19 mouse cellular contexts compared by ENCODE assay signal in the genomic region with DNA sequence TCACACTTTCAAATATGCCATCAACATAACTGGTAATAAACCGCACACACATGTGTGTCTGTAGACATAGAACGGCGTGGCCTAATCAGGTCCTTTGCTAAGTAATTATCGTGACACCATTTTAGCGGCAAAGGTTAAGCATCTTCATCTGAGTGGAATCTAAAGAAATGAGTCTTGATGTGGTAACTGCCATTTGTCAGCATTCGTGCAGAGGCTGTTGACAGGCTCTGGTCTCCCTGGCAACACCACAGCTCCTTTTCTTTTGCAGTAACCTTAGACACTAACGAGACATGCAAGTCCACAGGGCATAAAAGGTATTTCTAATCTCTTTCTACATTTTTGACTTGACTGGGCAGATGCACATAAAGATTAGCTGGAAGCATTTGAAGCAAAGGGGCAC.
DNase-seq lines count a peak whose midpoint lies in the region; ATAC-seq and TF ChIP-seq lines count a peak whose summit lies in the region.
"Had no signal": no experiment of that assay in that cellular context is flagged by ENCODE, and none has a peak within 500 bp of the region (broad histone marks: within the 10 kb centered on the region; RNA-seq: fewer than 3 reads in every experiment).

No protein-coding gene starts in this region.

- peak; percentile 50; the same call in 1 of the 2 replicates for ATAC-seq in embryonic facial prominence, embryonic 14.5 days (ENCODE audit: low read depth)
- ATAC-seq in hindbrain, embryonic 12.5 days (ENCODE audit: low FRiP score) = peak; percentile 54; the same call in 1 of the 2 replicates
- peak; percentile 66; the same call in 1 of the 2 replicates for ATAC-seq in midbrain, embryonic 13.5 days
- ATAC-seq: activated CD4-positive, CD25-positive, alpha-beta regulatory T cell, adult 4 months; intestine, embryonic 15.5 days had no signal

- no peak overlapping the region for H3K4me2 ChIP-seq in embryonic facial prominence, embryonic 14.5 days (ENCODE audit: low read depth, low read length)
- H3K4me2 ChIP-seq in hindbrain, embryonic 12.5 days (replicated peaks) = no peak overlapping the region
- no peak overlapping the region for H3K4me2 ChIP-seq in midbrain, embryonic 13.5 days (replicated peaks)
- H3K4me2 ChIP-seq: embryonic facial prominence, embryonic 13.5 days; intestine, embryonic 15.5 days; limb, embryonic 13.5 days had no signal

- 40% methylated on average over 7 of the region's 7 CpGs for WGBS in embryonic facial prominence, embryonic 14.5 days
- 32% methylated on average over 7 of the region's 7 CpGs for WGBS in hindbrain, embryonic 12.5 days
- 21% methylated on average over 7 of the region's 7 CpGs for WGBS in midbrain, embryonic 13.5 days

- TF ChIP-seq CTCF in brain, embryonic 14.5 days (IDR thresholded peaks at IDR 0.05; ENCODE audit: borderline replicate concordance, extremely low read depth, insufficient read depth, insufficient read length) = no peak

- no peak for TF ChIP-seq POLR2A in brain, embryonic 14.5 days (IDR thresholded peaks at IDR 0.05; ENCODE audit: borderline replicate concordance, extremely low read depth, insufficient read depth, insufficient read length, poor library complexity, severe bottlenecking)

- no peak overlapping the region for H3K27ac ChIP-seq in embryonic facial prominence, embryonic 14.5 days (replicated peaks; ENCODE audit: low read depth, low read length)
- H3K27ac ChIP-seq in hindbrain, embryonic 12.5 days = 0 out of 2 replicates have a peak overlapping the region, but pooled peaks have one; percentile 35
- peak overlapping the region; percentile 68; the same call in 1 of the 2 replicates for H3K27ac ChIP-seq in midbrain, embryonic 13.5 days
- H3K27ac ChIP-seq: embryonic facial prominence, embryonic 13.5 days; intestine, embryonic 15.5 days; limb, embryonic 13.5 days had no signal

- H3K4me1 ChIP-seq in embryonic facial prominence, embryonic 14.5 days (ENCODE audit: control insufficient read depth, insufficient read depth, low read length) = no peaks in the 10 kb centered on the region
- H3K4me1 ChIP-seq in hindbrain, embryonic 12.5 days = peaks cover 14% of the 10 kb centered on the region
- peaks cover 28% of the 10 kb centered on the region for H3K4me1 ChIP-seq in midbrain, embryonic 13.5 days (replicated peaks)
- H3K4me1 ChIP-seq: embryonic facial prominence, embryonic 13.5 days; intestine, embryonic 15.5 days; limb, embryonic 13.5 days had no signal

- H3K27me3 ChIP-seq in embryonic facial prominence, embryonic 14.5 days (replicated peaks; ENCODE audit: control insufficient read depth, insufficient read depth, low read length) = no peaks in the 10 kb centered on the region
- no peaks in the 10 kb centered on the region for H3K27me3 ChIP-seq in hindbrain, embryonic 12.5 days
- no peaks in the 10 kb centered on the region for H3K27me3 ChIP-seq in midbrain, embryonic 13.5 days
- H3K27me3 ChIP-seq: embryonic facial prominence, embryonic 13.5 days; intestine, embryonic 15.5 days; limb, embryonic 13.5 days had no signal

- no peak overlapping the region for H3K4me3 ChIP-seq in embryonic facial prominence, embryonic 14.5 days (ENCODE audit: low read depth, low read length)
- H3K4me3 ChIP-seq in hindbrain, embryonic 12.5 days = no peak overlapping the region
- no peak overlapping the region for H3K4me3 ChIP-seq in midbrain, embryonic 13.5 days (replicated peaks)
- H3K4me3 ChIP-seq: embryonic facial prominence, embryonic 13.5 days; intestine, embryonic 15.5 days; limb, embryonic 13.5 days; myocyte had no signal

- no peaks in the 10 kb centered on the region for H3K36me3 ChIP-seq in embryonic facial prominence, embryonic 14.5 days (ENCODE audit: control insufficient read depth, insufficient read depth, low read length)
- no peaks in the 10 kb centered on the region for H3K36me3 ChIP-seq in hindbrain, embryonic 12.5 days
- H3K36me3 ChIP-seq in midbrain, embryonic 13.5 days = no peaks in the 10 kb centered on the region
- H3K36me3 ChIP-seq: embryonic facial prominence, embryonic 13.5 days; intestine, embryonic 15.5 days; limb, embryonic 13.5 days had no signal

- no peaks in the 10 kb centered on the region for H3K9me3 ChIP-seq in embryonic facial prominence, embryonic 14.5 days (ENCODE audit: control insufficient read depth, low read length)
- H3K9me3 ChIP-seq in hindbrain, embryonic 12.5 days (replicated peaks) = no peaks in the 10 kb centered on the region
- H3K9me3 ChIP-seq in midbrain, embryonic 13.5 days = no peaks in the 10 kb centered on the region
- H3K9me3 ChIP-seq: embryonic facial prominence, embryonic 13.5 days; intestine, embryonic 15.5 days; limb, embryonic 13.5 days had no signal

- DNase-seq in brain, embryonic 14.5 days (ENCODE audit: low read depth) = peak; percentile 85
- DNase-seq in embryonic facial prominence, embryonic 14.5 days (ENCODE audit: low spot score) = peak; percentile 52
- DNase-seq in natural killer cell, adult 2 months (ENCODE audit: low spot score in 2 of 2) = no peak
- DNase-seq in kidney, adult 11 months = no peak
- no peak for DNase-seq in ovary, postnatal 10 days (ENCODE audit: low spot score)
- DNase-seq in heart, postnatal 25 days (ENCODE audit: low spot score) = no peak
- DNase-seq: adrenal gland, postnatal 36 days; cerebellum, adult 11 months; kidney, postnatal 14 days; layer of hippocampus, postnatal 36 days; lung, postnatal 4 days; thymus, postnatal 25 days had no signal

- no peak overlapping the region for H3K9ac ChIP-seq in embryonic facial prominence, embryonic 14.5 days (ENCODE audit: low read depth, low read length)
- H3K9ac ChIP-seq in hindbrain, embryonic 12.5 days = no peak overlapping the region
- H3K9ac ChIP-seq in midbrain, embryonic 13.5 days (replicated peaks) = no peak overlapping the region
- H3K9ac ChIP-seq: embryonic facial prominence, embryonic 13.5 days; intestine, embryonic 15.5 days; limb, embryonic 13.5 days had no signal

- intact Hi-C loops in heart, postnatal 25 days (cut with DNase I) = no loop called here

Comparison
In these comparisons a context has a peak if more than half of its experiments do, and no peak if none do; other contexts are left out.
1. DNase-seq: peak in brain, embryonic 14.5 days (single experiment) and embryonic facial prominence, embryonic 14.5 days (single experiment); none in natural killer cell, adult 2 months (0 of 2), kidney, adult 11 months (single experiment), ovary, postnatal 10 days (single experiment) and heart, postnatal 25 days (single experiment).
2. Peak in every context shown above with its lines, with median percentiles within 50 percentile points of each other: ATAC-seq.